Mouse (Mus musculus) hindbrain, postnatal 0 days (tissue): ENCODE data around the gene Zfp580. TPM values are rescaled to one million over a fixed set of nuclear protein-coding genes. Genes with fewer than 3 reads are reported as not detected.

Experiments
- ATAC-seq: fragments of 200-750 bp; cut with Nextera tagmentation; 2 replicates; pipeline ENCODE4 v1.8.0; 2017; ENCODE audit warnings: mild to moderate bottlenecking, moderate TSS enrichment, moderate library complexity
- DNase-seq: peaks from one replicate; pipeline ENCODE4 v3.0.0-alpha.2; 2015; ENCODE audit warnings: low spot score
- H3K27ac ChIP-seq: fragments of 300-500 bp; sonication (generic); 2 replicates; pipeline ENCODE4 v1.5.1; 2014; ENCODE audit warnings: mild to moderate bottlenecking
- H3K27me3 ChIP-seq: fragments of 300-500 bp; sonication (generic); 2 replicates; pipeline ENCODE4 v1.6.1; 2014; ENCODE audit warnings: low read length, mixed read lengths; ENCODE audit not compliant: insufficient read depth
- H3K36me3 ChIP-seq: fragments of 300-500 bp; sonication (generic); 2 replicates; pipeline ENCODE4 v1.6.1; 2014; ENCODE audit warnings: low read length, mixed read lengths; ENCODE audit not compliant: insufficient read depth
- H3K4me1 ChIP-seq: fragments of 300-500 bp; sonication (generic); 2 replicates; pipeline ENCODE4 v1.6.1; 2014; ENCODE audit warnings: antibody characterized with exemption, low read length, mixed read lengths; ENCODE audit not compliant: insufficient read depth
- H3K4me2 ChIP-seq: fragments of 300-500 bp; sonication (generic); 2 replicates; pipeline ENCODE4 v1.6.1; 2014; ENCODE audit warnings: low read depth, mild to moderate bottlenecking, low read length, moderate library complexity, mixed read lengths
- H3K4me3 ChIP-seq: fragments of 300-500 bp; sonication (generic); 2 replicates; pipeline ENCODE4 v1.5.1; 2014; ENCODE audit warnings: low read length
- H3K9ac ChIP-seq: fragments of 300-500 bp; sonication (generic); replicated peaks from 2 replicates; pipeline ENCODE4 v1.6.1; 2014; ENCODE audit warnings: mild to moderate bottlenecking, low read length, moderate library complexity, mixed read lengths
- H3K9me3 ChIP-seq: fragments of 300-500 bp; sonication (generic); 2 replicates; pipeline ENCODE4 v1.6.1; 2016; ENCODE audit warnings: low read length, mixed read lengths
- CTCF ChIP-seq: IDR thresholded peaks from 2 replicates; pipeline ENCODE4 v1.5.1; 2016; ENCODE audit warnings: antibody characterized with exemption, control low read depth, low read depth
- WGBS: fragments of 180-500 bp; shearing (Covaris S2); extraction: QIAGEN DNeasy Blood & Tissue Kit; methylation state at CpG from one replicate; pipeline ENCODE4 v1.1.7; 2014; 5-methylcytosine and 5-hydroxymethylcytosine counted together
- polyA plus RNA-seq: library from polyadenylated mRNA; unstranded; fragments of >200 nt; fragmentation: Nextera tagmentation; extraction: Ambion mirVana; gene quantifications from 2 replicates; pipeline ENCODE4 v1.2.1, GENCODE M21; 2015
- total RNA-seq: library from RNA; depleted of rRNA; stranded (reverse); fragments of >200 nt; gene quantifications from 2 replicates; pipeline ENCODE4 v1.2.3, GENCODE M21; 2014

Zfp580 gene
- total and polyA plus RNA-seq, 2 experiments from 2014 or later: 69.6 to 128 TPM

- ATAC-seq (no peak), DNase-seq (no peak)
- Histone ChIP-seq H3K4me2 (peak overlapping the region; percentile 54), H3K9ac (peak overlapping the region; percentile 80), H3K36me3 (0 out of 2 replicates have a peak, but pooled peaks cover 9% of the 10 kb centered on the region), H3K4me1 (peaks cover 7% of the 10 kb centered on the region; the same call in 1 of the 2 replicates), H3K4me3 (peak overlapping the region; percentile 64), H3K27ac (peak overlapping the region; percentile 98; the same call in 1 of the 2 replicates), H3K9me3 (no peaks in the 10 kb centered on the region), H3K27me3 (no peaks in the 10 kb centered on the region)
- TF ChIP-seq CTCF: no peak
- 36% methylated on average over 5 of the region's 5 CpGs for WGBS
Observed at GRCm38 (mm10) chr7:5038940-5039339, 12.4 kb upstream of the Zfp580 start.

GRCm38 (mm10) chr7:5044981-5045380 is 6.4 kb upstream of the Zfp580 start:
- Histone ChIP-seq H3K27ac (no peak overlapping the region), H3K4me3 (no peak overlapping the region), H3K4me1 (no peaks in the 10 kb centered on the region), H3K9me3 (no peaks in the 10 kb centered on the region), H3K4me2 (no peak overlapping the region), H3K27me3 (no peaks in the 10 kb centered on the region), H3K36me3 (0 out of 2 replicates have a peak, but pooled peaks cover 4% of the 10 kb centered on the region), H3K9ac (no peak overlapping the region)
- DNase-seq: no peak
- WGBS: 86% methylated on average over 2 of the region's 2 CpGs
- ATAC-seq: no peak
- no peak for TF ChIP-seq CTCF

GRCm38 (mm10) chr7:5046112-5046511 is 5.2 kb upstream of the Zfp580 start:
- 59% methylated on average over 2 of the region's 2 CpGs for WGBS
- H3K36me3 ChIP-seq: no peaks in the 10 kb centered on the region
- H3K4me1 ChIP-seq: 0 out of 2 replicates have a peak, but pooled peaks cover 7% of the 10 kb centered on the region
- ATAC-seq (no peak), DNase-seq (no peak)
- no peak overlapping the region for H3K4me3 ChIP-seq
- no peaks in the 10 kb centered on the region for H3K27me3 ChIP-seq
- H3K27ac ChIP-seq: no peak overlapping the region
- no peak for TF ChIP-seq CTCF
- no peak overlapping the region for H3K9ac ChIP-seq
- H3K4me2 ChIP-seq: no peak overlapping the region
- no peaks in the 10 kb centered on the region for H3K9me3 ChIP-seq

- Histone ChIP-seq H3K4me3 (no peak overlapping the region), H3K4me1 (0 out of 2 replicates have a peak, but pooled peaks cover 7% of the 10 kb centered on the region), H3K36me3 (no peaks in the 10 kb centered on the region), H3K9ac (no peak overlapping the region), H3K27me3 (no peaks in the 10 kb centered on the region), H3K4me2 (no peak overlapping the region), H3K27ac (no peak overlapping the region), H3K9me3 (no peaks in the 10 kb centered on the region)
- TF ChIP-seq CTCF: peak; percentile 51
- peak; percentile 71 for DNase-seq
- no peak for ATAC-seq
- 28% methylated on average over 2 of the region's 2 CpGs for WGBS
Observed at GRCm38 (mm10) chr7:5047313-5047712, 4.0 kb upstream of the Zfp580 start.

- 6% methylated on average over 10 of the region's 12 CpGs for WGBS
- Histone ChIP-seq H3K4me1 (peaks cover 29% of the 10 kb centered on the region), H3K4me2 (peak overlapping the region; percentile 90), H3K4me3 (peak overlapping the region; percentile 80), H3K27ac (peak overlapping the region; percentile 94; the same call in 1 of the 2 replicates), H3K27me3 (peaks cover 11% of the 10 kb centered on the region; the same call in 1 of the 2 replicates), H3K36me3 (no peaks in the 10 kb centered on the region), H3K9ac (peak overlapping the region; percentile 88), H3K9me3 (no peaks in the 10 kb centered on the region)
- DNase-seq (no peak), ATAC-seq (no peak)
- TF ChIP-seq CTCF: no peak
Observed at GRCm38 (mm10) chr7:5052438-5052837, 1.1 kb downstream of the Zfp580 start.

GRCm38 (mm10) chr7:5052931-5053343 is 1.6 kb downstream of the Zfp580 start:
- DNase-seq (no peak), ATAC-seq (no peak)
- H3K4me2 ChIP-seq: peak overlapping the region; percentile 90
- peak overlapping the region; percentile 88 for H3K9ac ChIP-seq
- peaks cover 11% of the 10 kb centered on the region; the same call in 1 of the 2 replicates for H3K27me3 ChIP-seq
- WGBS: 4% methylated on average over 45 of the region's 45 CpGs
- peak overlapping the region; percentile 80 for H3K4me3 ChIP-seq
- peak overlapping the region; percentile 94 for H3K27ac ChIP-seq
- TF ChIP-seq CTCF: no peak
- peaks cover 32% of the 10 kb centered on the region for H3K4me1 ChIP-seq
- H3K9me3 ChIP-seq: no peaks in the 10 kb centered on the region
- H3K36me3 ChIP-seq: no peaks in the 10 kb centered on the region

- WGBS: 10% methylated on average over 32 of the region's 32 CpGs
- no peak for ATAC-seq
- H3K4me3 ChIP-seq: peak overlapping the region; percentile 80
- peak overlapping the region; percentile 90 for H3K4me2 ChIP-seq
- peaks cover 38% of the 10 kb centered on the region for H3K4me1 ChIP-seq
- no peaks in the 10 kb centered on the region for H3K9me3 ChIP-seq
- H3K27ac ChIP-seq: peak overlapping the region; percentile 49
- peaks cover 11% of the 10 kb centered on the region; the same call in 1 of the 2 replicates for H3K27me3 ChIP-seq
- no peaks in the 10 kb centered on the region for H3K36me3 ChIP-seq
- peak; percentile 60 for DNase-seq
- no peak for TF ChIP-seq CTCF
- peak overlapping the region; percentile 88 for H3K9ac ChIP-seq
Observed at GRCm38 (mm10) chr7:5053456-5054179, 2.3 kb downstream of the Zfp580 start.
